31 mouse cellular contexts compared by ENCODE assay signal in the genomic region with DNA sequence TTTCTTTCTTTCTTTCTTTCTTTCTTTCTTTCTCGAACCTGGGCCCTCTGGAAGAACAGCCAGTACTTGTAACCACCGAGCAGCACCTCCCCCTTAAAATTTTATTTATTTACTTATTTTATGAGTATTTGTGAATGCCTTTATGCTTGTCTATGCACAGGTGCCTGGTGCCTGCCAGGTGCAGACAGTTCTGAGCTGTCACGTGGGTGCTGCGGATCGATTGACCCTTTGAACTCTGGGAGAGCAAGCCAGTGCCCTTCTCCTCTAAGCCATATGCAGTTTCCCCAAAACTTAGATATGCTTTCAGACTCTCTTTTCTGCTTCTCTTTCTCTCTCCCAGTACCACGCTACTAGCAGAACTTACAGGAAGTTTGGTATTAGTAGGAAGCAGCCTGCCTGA. TPM values are rescaled to one million over a fixed set of nuclear protein-coding genes. Genes with fewer than 3 reads are reported as not detected.
DNase-seq lines count a peak whose midpoint lies in the region; ATAC-seq and TF ChIP-seq lines count a peak whose summit lies in the region.
"Had no signal": no experiment of that assay in that cellular context is flagged by ENCODE, and none has a peak within 500 bp of the region (broad histone marks: within the 10 kb centered on the region; RNA-seq: fewer than 3 reads in every experiment).

No protein-coding gene starts in this region.

- H3K27ac ChIP-seq in intestine, embryonic 16.5 days (ENCODE audit: low read length) = no peak overlapping the region
- H3K27ac ChIP-seq in liver, postnatal 0 days (ENCODE audit: low read depth) = no peak overlapping the region
- H3K27ac ChIP-seq in hindbrain, embryonic 10.5 days = no peak overlapping the region
- H3K27ac ChIP-seq: embryonic facial prominence, embryonic 12.5 days; forebrain, embryonic 10.5 days; heart, embryonic 10.5 days; hindbrain, embryonic 15.5 days; liver, embryonic 13.5 days; neural tube, embryonic 12.5 days; stomach, postnatal 0 days had no signal

- 60% methylated on average over 5 of the region's 6 CpGs for WGBS in intestine, embryonic 16.5 days
- 40% methylated on average over 6 of the region's 6 CpGs for WGBS in liver, postnatal 0 days (ENCODE audit: insufficient replicate concordance)
- 84% methylated on average over 6 of the region's 6 CpGs for WGBS in hindbrain, embryonic 10.5 days

- H3K4me2 ChIP-seq in intestine, embryonic 16.5 days (ENCODE audit: low read depth, low read length) = no peak overlapping the region
- no peak overlapping the region for H3K4me2 ChIP-seq in liver, postnatal 0 days (ENCODE audit: low read depth, low read length)
- H3K4me2 ChIP-seq: embryonic facial prominence, embryonic 12.5 days; hindbrain, embryonic 15.5 days; liver, embryonic 13.5 days; lung, embryonic 14.5 days; midbrain, embryonic 11.5 days; neural tube, embryonic 12.5 days had no signal

- H3K4me3 ChIP-seq in intestine, embryonic 16.5 days (ENCODE audit: low read length) = no peak overlapping the region
- no peak overlapping the region for H3K4me3 ChIP-seq in liver, postnatal 0 days (ENCODE audit: low read depth, low read length)
- no peak overlapping the region for H3K4me3 ChIP-seq in hindbrain, embryonic 10.5 days
- H3K4me3 ChIP-seq: embryonic facial prominence, embryonic 12.5 days; forebrain, embryonic 10.5 days; heart, embryonic 10.5 days; hindbrain, embryonic 15.5 days; liver, embryonic 13.5 days; neural tube, embryonic 12.5 days had no signal

- peak; percentile 75 for ATAC-seq in intestine, embryonic 16.5 days
- peak; percentile 81 for ATAC-seq in liver, postnatal 0 days
- no peak for ATAC-seq in erythroblast, adult 5-6 weeks (replicated peaks; ENCODE audit: low FRiP score, poor library complexity, severe bottlenecking)
- ATAC-seq: CD4-positive, CD25-positive, alpha-beta regulatory T cell, adult 4 months; forebrain, embryonic 16.5 days; inflammation-experienced regulatory T-cells, adult 6 months; midbrain, embryonic 16.5 days had no signal

- no peak for TF ChIP-seq EP300 in liver, postnatal 0 days (IDR thresholded peaks at IDR 0.05; ENCODE audit: low read depth)

- no peaks in the 10 kb centered on the region for H3K4me1 ChIP-seq in intestine, embryonic 16.5 days (ENCODE audit: control insufficient read depth, insufficient read depth, low read length)
- peaks cover 28% of the 10 kb centered on the region for H3K4me1 ChIP-seq in liver, postnatal 0 days (ENCODE audit: insufficient read depth)
- H3K4me1 ChIP-seq in hindbrain, embryonic 10.5 days (replicated peaks) = peaks cover 7% of the 10 kb centered on the region; the same call in 1 of the 2 replicates
- H3K4me1 ChIP-seq: embryonic facial prominence, embryonic 12.5 days; heart, embryonic 10.5 days; hindbrain, embryonic 15.5 days; neural tube, embryonic 12.5 days had no signal

- H3K27me3 ChIP-seq in intestine, embryonic 16.5 days (replicated peaks; ENCODE audit: control insufficient read depth, insufficient read depth, low read length) = no peaks in the 10 kb centered on the region
- H3K27me3 ChIP-seq in liver, postnatal 0 days (ENCODE audit: insufficient read depth, low read length) = no peaks in the 10 kb centered on the region
- H3K27me3 ChIP-seq in hindbrain, embryonic 10.5 days (ENCODE audit: insufficient read depth, poor library complexity, severe bottlenecking) = no peaks in the 10 kb centered on the region
- H3K27me3 ChIP-seq: embryonic facial prominence, embryonic 12.5 days; liver, embryonic 13.5 days; neural tube, embryonic 12.5 days had no signal

- H3K9me3 ChIP-seq in intestine, embryonic 16.5 days (ENCODE audit: control insufficient read depth, low read length) = no peaks in the 10 kb centered on the region
- H3K9me3 ChIP-seq in liver, postnatal 0 days (ENCODE audit: low read length) = no peaks in the 10 kb centered on the region
- H3K9me3 ChIP-seq in hindbrain, embryonic 10.5 days = no peaks in the 10 kb centered on the region
- H3K9me3 ChIP-seq: embryonic facial prominence, embryonic 12.5 days; forebrain, embryonic 10.5 days; heart, embryonic 10.5 days; hindbrain, embryonic 15.5 days; liver, embryonic 13.5 days; neural tube, embryonic 12.5 days had no signal

- TF ChIP-seq CTCF in liver, postnatal 0 days (IDR thresholded peaks at IDR 0.05; ENCODE audit: low read depth) = no peak

- H3K36me3 ChIP-seq in intestine, embryonic 16.5 days (ENCODE audit: control insufficient read depth, insufficient read depth, low read length) = no peaks in the 10 kb centered on the region
- H3K36me3 ChIP-seq in liver, postnatal 0 days (replicated peaks; ENCODE audit: insufficient read depth, low read length) = no peaks in the 10 kb centered on the region
- H3K36me3 ChIP-seq in hindbrain, embryonic 10.5 days = no peaks in the 10 kb centered on the region
- H3K36me3 ChIP-seq: embryonic facial prominence, embryonic 12.5 days; forebrain, embryonic 10.5 days; heart, embryonic 10.5 days; hindbrain, embryonic 15.5 days; liver, embryonic 13.5 days; neural tube, embryonic 12.5 days had no signal

- H3K9ac ChIP-seq in intestine, embryonic 16.5 days (ENCODE audit: low read depth, low read length) = no peak overlapping the region
- H3K9ac ChIP-seq in liver, postnatal 0 days (replicated peaks) = no peak overlapping the region
- H3K9ac ChIP-seq: embryonic facial prominence, embryonic 12.5 days; hindbrain, embryonic 15.5 days; liver, embryonic 13.5 days; lung, embryonic 14.5 days; neural tube, embryonic 12.5 days had no signal

- peak; percentile 16 for DNase-seq in thymus, postnatal 14 days
- DNase-seq in thymus, postnatal 0 days (ENCODE audit: low spot score) = no peak
- DNase-seq in liver, postnatal 0 days = peak; percentile 79
- no peak for DNase-seq in hindbrain, embryonic 10.5 days (ENCODE audit: low spot score)
- no peak for DNase-seq in kidney, adult 18-20 months
- DNase-seq in layer of hippocampus, adult 11-12 months (ENCODE audit: low spot score) = no peak
- DNase-seq: cerebellum, adult 2 months; cerebellum, postnatal 14 days; embryo, embryonic 11 days; kidney, adult 9 months; kidney, postnatal 10 days; layer of hippocampus, adult 9-11 months; liver, embryonic 13.5 days; lung, embryonic 14.5 days; lung, postnatal 14 days; right cerebral cortex, adult 18-20 months; thymus, adult 18-20 months; thymus, postnatal 4 days had no signal

RNA-seq across cellular contexts. Expression of a gene that starts 8.1 kb away (rescaled TPM):
- 316 and 328 TPM in 2 replicates for polyA plus RNA-seq in thymus, postnatal 0 days (2015; fragmentation: Nextera tagmentation; extraction: Ambion mirVana)
- polyA plus RNA-seq in intestine, embryonic 16.5 days (2015; fragmentation: Nextera tagmentation; extraction: Ambion mirVana) = 488 and 543 TPM in 2 replicates
- 516 and 560 TPM in 2 replicates for polyA plus RNA-seq in liver, postnatal 0 days (2015; fragmentation: Nextera tagmentation; extraction: Ambion mirVana)
- 490 and 579 TPM in 2 replicates for polyA plus RNA-seq in hindbrain, embryonic 10.5 days (2016; fragmentation: Nextera tagmentation; extraction: Ambion mirVana)
- total RNA-seq in erythroblast, adult 5-6 weeks (2015; ENCODE audit: low replicate concordance) = 41.2 and 61.1 TPM in 2 replicates
- 40.3 and 63.1 TPM in 2 replicates for total RNA-seq in erythroblast, adult 5-6 weeks (2017; ENCODE audit: low replicate concordance)

Comparison
In these comparisons a context has a peak if more than half of its experiments do, and no peak if none do; other contexts are left out.
1. DNase-seq: peak in thymus, postnatal 14 days (single experiment) and liver, postnatal 0 days (single experiment); none in thymus, postnatal 0 days (single experiment), hindbrain, embryonic 10.5 days (single experiment), kidney, adult 18-20 months (single experiment) and layer of hippocampus, adult 11-12 months (single experiment).